Mouse (Mus musculus): Measurements from ENCODE around the gene Iqcf1. TPM values are rescaled to one million over a fixed set of nuclear protein-coding genes. Genes with fewer than 3 reads are reported as not detected.

The Iqcf1 gene
- polyA plus RNA-seq, 1 experiment from 2014 or later, result not detected

- 0 out of 2 replicates have a peak, but pooled peaks have one; percentile 7 for ATAC-seq (replicated peaks; ENCODE audit: insufficient number of reproducible peaks, low FRiP score, low TSS enrichment)
These were observed 44.7 kb upstream of the Iqcf1 start for GRCm38 (mm10) chr9:106454888-106455681.

GRCm38 (mm10) chr9:106456325-106457162, 43.2 kb upstream of the Iqcf1 start:
- WGBS (ENCODE audit: insufficient replicate concordance), result 41% methylated on average over 15 of the region's 15 CpGs
- Histone ChIP-seq H3K4me1 (ENCODE audit: control insufficient read depth, insufficient read depth, low read length) (peaks cover 52% of the 10 kb centered on the region), H3K36me3 (ENCODE audit: control insufficient read depth, insufficient read depth, low read length) (peaks cover 6% of the 10 kb centered on the region; the same call in 1 of the 2 replicates), H3K27me3 (ENCODE audit: control insufficient read depth, insufficient read depth, low read length) (peaks cover 7% of the 10 kb centered on the region), H3K9ac (ENCODE audit: low read depth, low read length) (peak overlapping the region; percentile 52; the same call in 1 of the 2 replicates), H3K4me3 (ENCODE audit: low read depth, low read length) (peak overlapping the region; percentile 77; the same call in 1 of the 2 replicates), H3K4me2 (peak overlapping the region; percentile 96), H3K27ac (ENCODE audit: low read depth, low read length) (peak overlapping the region; percentile 18), H3K9me3 (replicated peaks; ENCODE audit: control insufficient read depth, low read length) (no peaks in the 10 kb centered on the region)
- ATAC-seq (replicated peaks; ENCODE audit: insufficient number of reproducible peaks, low FRiP score, low TSS enrichment), result no peak

More at GRCm38 (mm10) chr9:106454888-106455681, 44.7 kb upstream of the Iqcf1 start:
- Histone ChIP-seq H3K9ac (ENCODE audit: low read depth, low read length) (peak overlapping the region; percentile 92), H3K36me3 (ENCODE audit: control insufficient read depth, insufficient read depth, low read length) (peaks cover 3% of the 10 kb centered on the region; the same call in 1 of the 2 replicates), H3K4me3 (ENCODE audit: low read depth, low read length) (peak overlapping the region; percentile 77), H3K27ac (ENCODE audit: low read depth, low read length) (peak overlapping the region; percentile 91), H3K4me1 (ENCODE audit: control insufficient read depth, insufficient read depth, low read length) (peaks cover 64% of the 10 kb centered on the region), H3K9me3 (replicated peaks; ENCODE audit: control insufficient read depth, low read length) (no peaks in the 10 kb centered on the region), H3K4me2 (peak overlapping the region; percentile 96), H3K27me3 (ENCODE audit: control insufficient read depth, insufficient read depth, low read length) (peaks cover 7% of the 10 kb centered on the region)
- WGBS (ENCODE audit: insufficient replicate concordance), result 1% methylated on average over 16 of the region's 17 CpGs

GRCm38 (mm10) chr9:106457163-106457559, 42.6 kb upstream of the Iqcf1 start:
- ATAC-seq (replicated peaks; ENCODE audit: insufficient number of reproducible peaks, low FRiP score, low TSS enrichment), result no peak
- Histone ChIP-seq H3K36me3 (ENCODE audit: control insufficient read depth, insufficient read depth, low read length) (peaks cover 6% of the 10 kb centered on the region; the same call in 1 of the 2 replicates), H3K9me3 (replicated peaks; ENCODE audit: control insufficient read depth, low read length) (no peaks in the 10 kb centered on the region), H3K4me3 (ENCODE audit: low read depth, low read length) (no peak overlapping the region), H3K4me1 (ENCODE audit: control insufficient read depth, insufficient read depth, low read length) (peaks cover 52% of the 10 kb centered on the region), H3K27me3 (ENCODE audit: control insufficient read depth, insufficient read depth, low read length) (peaks cover 3% of the 10 kb centered on the region; the same call in 1 of the 2 replicates), H3K4me2 (peak overlapping the region; percentile 96), H3K27ac (ENCODE audit: low read depth, low read length) (peak overlapping the region; percentile 18), H3K9ac (ENCODE audit: low read depth, low read length) (peak overlapping the region; percentile 52; the same call in 1 of the 2 replicates)
- WGBS (ENCODE audit: insufficient replicate concordance), result 61% methylated on average over 9 of the region's 9 CpGs

- 0 out of 2 replicates have a peak overlapping the region, but pooled peaks have one; percentile 18 for H3K27ac ChIP-seq (ENCODE audit: low read depth, low read length)
- H3K4me1 ChIP-seq (ENCODE audit: control insufficient read depth, insufficient read depth, low read length), result peaks cover 44% of the 10 kb centered on the region
These were observed 41.8 kb upstream of the Iqcf1 start for GRCm38 (mm10) chr9:106457920-106458319.

GRCm38 (mm10) chr9:106459946-106460345, 39.8 kb upstream of the Iqcf1 start:
- Histone ChIP-seq H3K4me3 (ENCODE audit: low read depth, low read length) (no peak overlapping the region), H3K4me1 (ENCODE audit: control insufficient read depth, insufficient read depth, low read length) (peaks cover 43% of the 10 kb centered on the region), H3K4me2 (no peak overlapping the region), H3K27ac (ENCODE audit: low read depth, low read length) (no peak overlapping the region), H3K9ac (ENCODE audit: low read depth, low read length) (no peak overlapping the region), H3K27me3 (ENCODE audit: control insufficient read depth, insufficient read depth, low read length) (peaks cover 5% of the 10 kb centered on the region; the same call in 1 of the 2 replicates), H3K9me3 (replicated peaks; ENCODE audit: control insufficient read depth, low read length) (no peaks in the 10 kb centered on the region), H3K36me3 (ENCODE audit: control insufficient read depth, insufficient read depth, low read length) (peaks cover 10% of the 10 kb centered on the region)
- no peak for ATAC-seq (replicated peaks; ENCODE audit: insufficient number of reproducible peaks, low FRiP score, low TSS enrichment)
- 74% methylated on average over 15 of the region's 15 CpGs for WGBS (ENCODE audit: insufficient replicate concordance)

More at GRCm38 (mm10) chr9:106457920-106458319, 41.8 kb upstream of the Iqcf1 start:
- WGBS (ENCODE audit: insufficient replicate concordance), result 76% methylated on average over 5 of the region's 5 CpGs
- H3K27me3 ChIP-seq (ENCODE audit: control insufficient read depth, insufficient read depth, low read length), result no peaks in the 10 kb centered on the region
- H3K4me2 ChIP-seq, result no peak overlapping the region
- peaks cover 6% of the 10 kb centered on the region; the same call in 1 of the 2 replicates for H3K36me3 ChIP-seq (ENCODE audit: control insufficient read depth, insufficient read depth, low read length)
- 0 out of 2 replicates have a peak overlapping the region, but pooled peaks have one; percentile 28 for H3K9ac ChIP-seq (ENCODE audit: low read depth, low read length)
- no peak overlapping the region for H3K4me3 ChIP-seq (ENCODE audit: low read depth, low read length)
- ATAC-seq (replicated peaks; ENCODE audit: insufficient number of reproducible peaks, low FRiP score, low TSS enrichment), result no peak
- no peaks in the 10 kb centered on the region for H3K9me3 ChIP-seq (replicated peaks; ENCODE audit: control insufficient read depth, low read length)

- WGBS (ENCODE audit: insufficient replicate concordance), result 80% methylated on average over 18 of the region's 18 CpGs
- ATAC-seq (replicated peaks; ENCODE audit: insufficient number of reproducible peaks, low FRiP score, low TSS enrichment), result no peak
- H3K36me3 ChIP-seq (ENCODE audit: control insufficient read depth, insufficient read depth, low read length), result peaks cover 10% of the 10 kb centered on the region
These were observed 39.3 kb upstream of the Iqcf1 start for GRCm38 (mm10) chr9:106460401-106461025.

GRCm38 (mm10) chr9:106461026-106461415, 38.7 kb upstream of the Iqcf1 start:
- H3K27ac ChIP-seq (ENCODE audit: low read depth, low read length), result no peak overlapping the region
- WGBS (ENCODE audit: insufficient replicate concordance), result 87% methylated on average over 9 of the region's 9 CpGs
- H3K9me3 ChIP-seq (replicated peaks; ENCODE audit: control insufficient read depth, low read length), result no peaks in the 10 kb centered on the region
- no peak overlapping the region for H3K4me3 ChIP-seq (ENCODE audit: low read depth, low read length)
- peaks cover 10% of the 10 kb centered on the region for H3K36me3 ChIP-seq (ENCODE audit: control insufficient read depth, insufficient read depth, low read length)
- peaks cover 36% of the 10 kb centered on the region for H3K4me1 ChIP-seq (ENCODE audit: control insufficient read depth, insufficient read depth, low read length)
- H3K4me2 ChIP-seq, result no peak overlapping the region
- peaks cover 11% of the 10 kb centered on the region for H3K27me3 ChIP-seq (ENCODE audit: control insufficient read depth, insufficient read depth, low read length)
- no peak overlapping the region for H3K9ac ChIP-seq (ENCODE audit: low read depth, low read length)
- ATAC-seq (replicated peaks; ENCODE audit: insufficient number of reproducible peaks, low FRiP score, low TSS enrichment), result no peak

More at GRCm38 (mm10) chr9:106460401-106461025, 39.3 kb upstream of the Iqcf1 start:
- Histone ChIP-seq H3K4me3 (ENCODE audit: low read depth, low read length) (no peak overlapping the region), H3K9me3 (replicated peaks; ENCODE audit: control insufficient read depth, low read length) (no peaks in the 10 kb centered on the region), H3K9ac (ENCODE audit: low read depth, low read length) (no peak overlapping the region), H3K4me1 (ENCODE audit: control insufficient read depth, insufficient read depth, low read length) (peaks cover 39% of the 10 kb centered on the region), H3K27ac (ENCODE audit: low read depth, low read length) (no peak overlapping the region), H3K4me2 (no peak overlapping the region), H3K27me3 (ENCODE audit: control insufficient read depth, insufficient read depth, low read length) (peaks cover 7% of the 10 kb centered on the region)

Measured in heart, embryonic 11.5 days (tissue).